ENCODE assay signal across 8 mouse cellular contexts in genomic region chr2:69823129-69823677, GRCm38 (mm10). TPM values are rescaled to one million over a fixed set of nuclear protein-coding genes. Genes with fewer than 3 reads are reported as not detected.
A peak's percentile ranks its signal among the peaks of the same experiment; 100 is the strongest.
DNase-seq lines count a peak whose midpoint lies in the region; ATAC-seq and TF ChIP-seq lines count a peak whose summit lies in the region.

No protein-coding gene starts in this region.

- peak overlapping the region; percentile 75 for H3K4me3 ChIP-seq in layer of hippocampus, adult 2 months
- peak overlapping the region; percentile 83 for H3K4me3 ChIP-seq in embryonic facial prominence, embryonic 15.5 days (replicated peaks)
- H3K4me3 ChIP-seq in hindbrain, embryonic 12.5 days: peak overlapping the region; percentile 94
- peak overlapping the region; percentile 85 for H3K4me3 ChIP-seq in midbrain, postnatal 0 days (ENCODE audit: low read depth, low read length)

- H3K4me1 ChIP-seq in embryonic facial prominence, embryonic 15.5 days: peaks cover 14% of the 10 kb centered on the region; the same call in 1 of the 2 replicates
- H3K4me1 ChIP-seq in hindbrain, embryonic 12.5 days: peaks cover 28% of the 10 kb centered on the region
- peaks cover 18% of the 10 kb centered on the region for H3K4me1 ChIP-seq in midbrain, postnatal 0 days (ENCODE audit: insufficient read depth, low read length)

- in situ Hi-C loops in Patski (cut with MboI; ENCODE audit: low pct_unique_long_range_greater_than_20kb): no loop called here

- no peaks in the 10 kb centered on the region for H3K27me3 ChIP-seq in Patski
- no peaks in the 10 kb centered on the region for H3K27me3 ChIP-seq in embryonic facial prominence, embryonic 15.5 days
- no peaks in the 10 kb centered on the region for H3K27me3 ChIP-seq in hindbrain, embryonic 12.5 days
- no peaks in the 10 kb centered on the region for H3K27me3 ChIP-seq in midbrain, postnatal 0 days (ENCODE audit: insufficient read depth, low read length)

- peak overlapping the region; percentile 85 for H3K9ac ChIP-seq in embryonic facial prominence, embryonic 15.5 days
- H3K9ac ChIP-seq in hindbrain, embryonic 12.5 days: peak overlapping the region; percentile 97
- peak overlapping the region; percentile 99 for H3K9ac ChIP-seq in midbrain, postnatal 0 days (replicated peaks; ENCODE audit: low read length, poor library complexity, severe bottlenecking)

- peak overlapping the region; percentile 70 for H3K4me2 ChIP-seq in embryonic facial prominence, embryonic 15.5 days (replicated peaks)
- H3K4me2 ChIP-seq in hindbrain, embryonic 12.5 days (replicated peaks): peak overlapping the region; percentile 81
- H3K4me2 ChIP-seq in midbrain, postnatal 0 days (ENCODE audit: low read depth, low read length, poor library complexity, severe bottlenecking): peak overlapping the region; percentile 61

- no peak for TF ChIP-seq CTCF in layer of hippocampus, adult 2 months (conservative IDR thresholded peaks at IDR 0.05)
- TF ChIP-seq CTCF in Patski (IDR thresholded peaks at IDR 0.05): no peak
- no peak for TF ChIP-seq CTCF in midbrain, postnatal 0 days (IDR thresholded peaks at IDR 0.05)

- no peak for DNase-seq in layer of hippocampus, adult 2 months (ENCODE audit: low spot score in 2 of 2)
- DNase-seq in layer of hippocampus, adult 8-10 months (ENCODE audit: low spot score in 2 of 2): no peak
- DNase-seq in Patski (ENCODE audit: low read depth, low spot score): no peak
- DNase-seq in liver: peak; percentile 67
- DNase-seq in midbrain, postnatal 0 days (ENCODE audit: low spot score): peak; percentile 74

- no peaks in the 10 kb centered on the region; the same call in 1 of the 2 replicates for H3K36me3 ChIP-seq in embryonic facial prominence, embryonic 15.5 days
- peaks cover 6% of the 10 kb centered on the region; the same call in 1 of the 2 replicates for H3K36me3 ChIP-seq in hindbrain, embryonic 12.5 days
- H3K36me3 ChIP-seq in midbrain, postnatal 0 days (ENCODE audit: insufficient read depth, low read length): no peaks in the 10 kb centered on the region

- no peaks in the 10 kb centered on the region for H3K9me3 ChIP-seq in embryonic facial prominence, embryonic 15.5 days (replicated peaks)
- no peaks in the 10 kb centered on the region for H3K9me3 ChIP-seq in hindbrain, embryonic 12.5 days (replicated peaks)
- H3K9me3 ChIP-seq in midbrain, postnatal 0 days (ENCODE audit: low read length): no peaks in the 10 kb centered on the region

- 1% methylated on average over 43 of the region's 45 CpGs for WGBS in embryonic facial prominence, embryonic 15.5 days
- WGBS in hindbrain, embryonic 12.5 days: 2% methylated on average over 45 of the region's 45 CpGs
- 2% methylated on average over 25 of the region's 45 CpGs for WGBS in midbrain, postnatal 0 days

- CTCF ChIA-PET in Patski (lab: Charles Lee): no interaction called here

- peak overlapping the region; percentile 93 for H3K27ac ChIP-seq in layer of hippocampus, adult 2 months
- peak overlapping the region; percentile 93 for H3K27ac ChIP-seq in embryonic facial prominence, embryonic 15.5 days (replicated peaks)
- H3K27ac ChIP-seq in hindbrain, embryonic 12.5 days: peak overlapping the region; percentile 94
- H3K27ac ChIP-seq in midbrain, postnatal 0 days (ENCODE audit: low read depth, low read length): peak overlapping the region; percentile 99

- ATAC-seq in Patski: peak; percentile 69
- peak; percentile 81 for ATAC-seq in embryonic facial prominence, embryonic 15.5 days (ENCODE audit: insufficient number of reproducible peaks, low FRiP score, low TSS enrichment, low read depth)
- ATAC-seq in hindbrain, embryonic 12.5 days (ENCODE audit: low FRiP score): peak; percentile 82
- ATAC-seq in midbrain, postnatal 0 days (ENCODE audit: low FRiP score): peak; percentile 78
- no peak for ATAC-seq in monocyte, adult 5-6 weeks (replicated peaks; ENCODE audit: insufficient number of reproducible peaks, low FRiP score, low TSS enrichment, poor library complexity, severe bottlenecking)

- POLR2A ChIA-PET in Patski (lab: Charles Lee): interaction anchor here (1.2 to 1.7 kb wide), 2 partner anchors 25 to 35 kb away, joined by 3 to 4 read pairs; partner anchors contain the start of gene Ccdc173

RNA-seq across cellular contexts. Expression of gene Klhl23, which starts 1.5 kb away (rescaled TPM):
- total RNA-seq in layer of hippocampus, adult 2 months (2021): 10 to 100 TPM; 43.8 to 44.3 TPM
- 10 to 100 TPM; 32.7 to 45.3 (median 36.6) TPM for total RNA-seq in layer of hippocampus, adult 8-10 months (2022)
- 13.0 TPM for polyA plus RNA-seq in Patski (2021)
- 24.5 and 25.8 TPM in 2 replicates for polyA plus RNA-seq in embryonic facial prominence, embryonic 15.5 days (2015; fragmentation: Nextera tagmentation; extraction: Ambion mirVana)
- 45.1 and 46.4 TPM in 2 replicates for polyA plus RNA-seq in hindbrain, embryonic 12.5 days (2016; fragmentation: Nextera tagmentation; extraction: Ambion mirVana)
- total RNA-seq in midbrain, postnatal 0 days (2014; rRNA removed): 147 and 164 TPM in 2 replicates
- 84.1 and 99.2 TPM in 2 replicates for polyA plus RNA-seq in midbrain, postnatal 0 days (2015; fragmentation: Nextera tagmentation; extraction: Ambion mirVana)
- total RNA-seq in monocyte, adult 5-6 weeks (2017): 0.58 to 0.75 TPM in 2 of 3 replicates, not detected in the other

RNA-seq across cellular contexts. Expression of gene Phospho2, which starts 33.8 kb away (rescaled TPM):
- total RNA-seq in layer of hippocampus, adult 2 months (2021): 10 to 100 TPM; 19.8 to 23.7 TPM
- 10 to 100 TPM; 17.7 to 25.1 (median 22.9) TPM for total RNA-seq in layer of hippocampus, adult 8-10 months (2022)
- polyA plus RNA-seq in Patski (2021): 26.1 TPM
- 24.4 and 25.0 TPM in 2 replicates for polyA plus RNA-seq in embryonic facial prominence, embryonic 15.5 days (2015; fragmentation: Nextera tagmentation; extraction: Ambion mirVana)
- 37.0 and 37.9 TPM in 2 replicates for polyA plus RNA-seq in hindbrain, embryonic 12.5 days (2016; fragmentation: Nextera tagmentation; extraction: Ambion mirVana)
- 29.7 and 31.8 TPM in 2 replicates for total RNA-seq in midbrain, postnatal 0 days (2014; rRNA removed)
- 31.6 and 33.4 TPM in 2 replicates for polyA plus RNA-seq in midbrain, postnatal 0 days (2015; fragmentation: Nextera tagmentation; extraction: Ambion mirVana)
- 37.0 to 42.6 TPM (median 39.9 TPM) in 3 replicates for total RNA-seq in monocyte, adult 5-6 weeks (2017)

RNA-seq across cellular contexts. Expression of gene Ccdc173, which starts 33.8 kb away (rescaled TPM):
- 1 to 10 TPM; 2.7 to 3.1 TPM for total RNA-seq in layer of hippocampus, adult 2 months (2021)
- 1 to 10 TPM; 2.2 to 3.3 (median 2.6) TPM for total RNA-seq in layer of hippocampus, adult 8-10 months (2022)
- polyA plus RNA-seq in Patski (2021): 8.5 TPM
- 3.2 and 4.6 TPM in 2 replicates for polyA plus RNA-seq in embryonic facial prominence, embryonic 15.5 days (2015; fragmentation: Nextera tagmentation; extraction: Ambion mirVana)
- 4.1 and 5.1 TPM in 2 replicates for polyA plus RNA-seq in hindbrain, embryonic 12.5 days (2016; fragmentation: Nextera tagmentation; extraction: Ambion mirVana)
- 0.99 and 1.1 TPM in 2 replicates for total RNA-seq in midbrain, postnatal 0 days (2014; rRNA removed)
- 1.4 and 2.0 TPM in 2 replicates for polyA plus RNA-seq in midbrain, postnatal 0 days (2015; fragmentation: Nextera tagmentation; extraction: Ambion mirVana)
- total RNA-seq in monocyte, adult 5-6 weeks (2017): 0.29 to 1.6 TPM in 2 of 3 replicates, not detected in the other

RNA-seq across cellular contexts. Expression of gene Ssb, which starts 38.2 kb away (rescaled TPM):
- total RNA-seq in layer of hippocampus, adult 2 months (2021): 100 to 1,000 TPM; 125 to 139 TPM
- total RNA-seq in layer of hippocampus, adult 8-10 months (2022): 100 to 1,000 TPM; 107 to 135 (median 129) TPM
- polyA plus RNA-seq in Patski (2021): 226 TPM
- polyA plus RNA-seq in embryonic facial prominence, embryonic 15.5 days (2015; fragmentation: Nextera tagmentation; extraction: Ambion mirVana): 287 and 315 TPM in 2 replicates
- polyA plus RNA-seq in hindbrain, embryonic 12.5 days (2016; fragmentation: Nextera tagmentation; extraction: Ambion mirVana): 361 and 378 TPM in 2 replicates
- total RNA-seq in midbrain, postnatal 0 days (2014; rRNA removed): 51.3 and 64.1 TPM in 2 replicates
- 260 and 285 TPM in 2 replicates for polyA plus RNA-seq in midbrain, postnatal 0 days (2015; fragmentation: Nextera tagmentation; extraction: Ambion mirVana)
- 366 to 443 TPM (median 393 TPM) in 3 replicates for total RNA-seq in monocyte, adult 5-6 weeks (2017)

Comparison
In these comparisons a context has a peak if more than half of its experiments do, and no peak if none do; other contexts are left out.
1. DNase-seq: peak in liver (single experiment) and midbrain, postnatal 0 days (single experiment); none in layer of hippocampus, adult 2 months (0 of 2), layer of hippocampus, adult 8-10 months (0 of 2) and Patski (single experiment).
2. RNA of gene Klhl23, which starts 1.5 kb away (total RNA-seq): 147 to 164 TPM in midbrain, postnatal 0 days, 43.8 to 44.3 TPM in layer of hippocampus, adult 2 months and 32.7 to 45.3 TPM in layer of hippocampus, adult 8-10 months; 0.58 to 0.75 TPM in monocyte, adult 5-6 weeks; every median in the first group is over 10 times any median in the second.
3. Peak in every context shown above with its lines, with median percentiles within 50 percentile points of each other: H3K27ac ChIP-seq, H3K4me3 ChIP-seq, H3K4me2 ChIP-seq and H3K9ac ChIP-seq.